In genomic region chr3:100422392-100423167, GRCm38 (mm10) we compare ENCODE assay signal across 7 mouse cellular contexts.
A peak's percentile ranks its signal among the peaks of the same experiment; 100 is the strongest.
DNase-seq lines count a peak whose midpoint lies in the region; ATAC-seq and TF ChIP-seq lines count a peak whose summit lies in the region.

No protein-coding gene starts in this region.

- H3K9ac ChIP-seq in neural tube, embryonic 15.5 days (replicated peaks): no peak overlapping the region
- no peak overlapping the region for H3K9ac ChIP-seq in hindbrain, postnatal 0 days (replicated peaks; ENCODE audit: low read length)

- H3K4me2 ChIP-seq in neural tube, embryonic 15.5 days: no peak overlapping the region
- no peak overlapping the region for H3K4me2 ChIP-seq in hindbrain, postnatal 0 days (ENCODE audit: low read depth, low read length)

- H3K4me3 ChIP-seq in neural tube, embryonic 15.5 days (replicated peaks): no peak overlapping the region
- no peak overlapping the region for H3K4me3 ChIP-seq in hindbrain, postnatal 0 days (ENCODE audit: low read length)
- no peak overlapping the region for H3K4me3 ChIP-seq in lung, adult 2 months (replicated peaks; ENCODE audit: extremely low read depth, low read depth, low read length)

- peak; percentile 76 for TF ChIP-seq CTCF in hindbrain, postnatal 0 days (IDR thresholded peaks at IDR 0.05; ENCODE audit: low read depth)
- TF ChIP-seq CTCF in lung, adult 2 months (IDR thresholded peaks at IDR 0.05; ENCODE audit: insufficient read depth, low read length): peak; percentile 9; the same call in 1 of the 2 replicates

- H3K9me3 ChIP-seq in neural tube, embryonic 15.5 days (replicated peaks): no peaks in the 10 kb centered on the region
- H3K9me3 ChIP-seq in hindbrain, postnatal 0 days (ENCODE audit: low read length): no peaks in the 10 kb centered on the region

- no peaks in the 10 kb centered on the region for H3K27me3 ChIP-seq in neural tube, embryonic 15.5 days (replicated peaks)
- H3K27me3 ChIP-seq in hindbrain, postnatal 0 days (ENCODE audit: insufficient read depth, low read length): no peaks in the 10 kb centered on the region

- DNase-seq in neural tube, embryonic 10.5 days (ENCODE audit: extremely low spot score, low spot score): peak; percentile 38
- peak; percentile 74 for DNase-seq in ZHBTc4 (ENCODE audit: low read depth, low spot score)
- peak; percentile 74 for DNase-seq in embryo, embryonic 10 days (ENCODE audit: low spot score)
- peak; percentile 63 for DNase-seq in hindbrain, postnatal 0 days (ENCODE audit: low spot score)
- peak; percentile 32 for DNase-seq in lung, adult 2 months
- peak; percentile 64 to 78 for DNase-seq in spleen, postnatal 10 days (ENCODE audit: low spot score in 2 of 2)

- H3K36me3 ChIP-seq in neural tube, embryonic 15.5 days: no peaks in the 10 kb centered on the region
- no peaks in the 10 kb centered on the region for H3K36me3 ChIP-seq in hindbrain, postnatal 0 days (ENCODE audit: insufficient read depth, low read length)

- no peak for TF ChIP-seq POLR2A in lung, adult 2 months (IDR thresholded peaks at IDR 0.05; ENCODE audit: borderline replicate concordance, extremely low read depth, low read depth, low read length)

- peaks cover 13% of the 10 kb centered on the region for H3K4me1 ChIP-seq in neural tube, embryonic 15.5 days
- peaks cover 5% of the 10 kb centered on the region for H3K4me1 ChIP-seq in hindbrain, postnatal 0 days (ENCODE audit: insufficient read depth, low read length)
- H3K4me1 ChIP-seq in lung, adult 2 months (ENCODE audit: control insufficient read depth, insufficient read depth, low read length): no peaks in the 10 kb centered on the region

- no peak overlapping the region for H3K27ac ChIP-seq in neural tube, embryonic 15.5 days (replicated peaks)
- H3K27ac ChIP-seq in hindbrain, postnatal 0 days: no peak overlapping the region

- WGBS in neural tube, embryonic 15.5 days: 68% methylated on average over 10 of the region's 10 CpGs
- 63% methylated on average over 10 of the region's 10 CpGs for WGBS in hindbrain, postnatal 0 days
- 72% methylated on average over 10 of the region's 10 CpGs for WGBS in lung, adult 2 months

- no peak for ATAC-seq in neural tube, embryonic 15.5 days (ENCODE audit: low FRiP score)
- ATAC-seq in hindbrain, postnatal 0 days: 0 out of 2 replicates have a peak, but pooled peaks have one; percentile 48
